Mouse (Mus musculus) limb, embryonic 10.5 days (tissue): ENCODE results near the gene Rad51b. TPM values are rescaled to one million over a fixed set of nuclear protein-coding genes. Genes with fewer than 3 reads are reported as not detected.

Source experiments
- DNase-seq: peaks from one replicate; pipeline ENCODE4 v3.0.0-alpha.2; 2017; ENCODE audit warnings: low spot score
- H3K27ac ChIP-seq: fragments of 300-500 bp; sonication (generic); 2 replicates; pipeline ENCODE4 v1.5.1; 2016; ENCODE audit warnings: mild to moderate bottlenecking
- H3K27me3 ChIP-seq: fragments of 300-500 bp; sonication (generic); 2 replicates; pipeline ENCODE4 v1.6.1; 2016; ENCODE audit warnings: low read depth, mild to moderate bottlenecking; ENCODE audit not compliant: poor library complexity, severe bottlenecking
- H3K36me3 ChIP-seq: fragments of 300-500 bp; sonication (generic); 2 replicates; pipeline ENCODE4 v1.6.1; 2016; ENCODE audit warnings: mild to moderate bottlenecking, moderate library complexity
- H3K4me1 ChIP-seq: fragments of 300-500 bp; sonication (generic); 2 replicates; pipeline ENCODE4 v1.6.1; 2016
- H3K4me3 ChIP-seq: fragments of 300-500 bp; sonication (generic); 2 replicates; pipeline ENCODE4 v1.5.1; 2016; ENCODE audit warnings: mild to moderate bottlenecking, moderate library complexity
- H3K9me3 ChIP-seq: fragments of 300-500 bp; sonication (generic); replicated peaks from 2 replicates; pipeline ENCODE4 v1.6.1; 2016; ENCODE audit warnings: mild to moderate bottlenecking
- WGBS: fragments of 180-500 bp; shearing (Covaris S2); methylation state at CpG from one replicate; pipeline ENCODE4 v1.1.7; 2016; 5-methylcytosine and 5-hydroxymethylcytosine counted together
- polyA plus RNA-seq: library from polyadenylated mRNA; unstranded; fragments of >200 nt; fragmentation: Nextera tagmentation; extraction: Ambion mirVana; gene quantifications from 2 replicates; pipeline ENCODE4 v1.2.1, GENCODE M21; 2016

Rad51b gene
- polyA plus RNA-seq, 1 experiment from 2014 or later: 7.4 TPM

GRCm38 (mm10) chr12:79389971-79390370, 92.9 kb downstream of the Rad51b start:
- no peak for DNase-seq
- Histone ChIP-seq H3K27me3 (no peaks in the 10 kb centered on the region), H3K9me3 (no peaks in the 10 kb centered on the region), H3K36me3 (no peaks in the 10 kb centered on the region), H3K27ac (no peak overlapping the region), H3K4me3 (no peak overlapping the region), H3K4me1 (peaks cover 34% of the 10 kb centered on the region)

GRCm38 (mm10) chr12:79393636-79394035, 96.6 kb downstream of the Rad51b start:
- no peaks in the 10 kb centered on the region for H3K36me3 ChIP-seq
- H3K9me3 ChIP-seq: no peaks in the 10 kb centered on the region
- no peak overlapping the region for H3K4me3 ChIP-seq
- DNase-seq: no peak
- H3K4me1 ChIP-seq: peaks cover 19% of the 10 kb centered on the region
- WGBS: 80% methylated on average over 2 of the region's 2 CpGs
- no peaks in the 10 kb centered on the region for H3K27me3 ChIP-seq
- H3K27ac ChIP-seq: no peak overlapping the region

- Histone ChIP-seq H3K9me3 (no peaks in the 10 kb centered on the region), H3K4me3 (no peak overlapping the region), H3K4me1 (0 out of 2 replicates have a peak, but pooled peaks cover 3% of the 10 kb centered on the region), H3K27me3 (no peaks in the 10 kb centered on the region), H3K36me3 (no peaks in the 10 kb centered on the region), H3K27ac (no peak overlapping the region)
- no peak for DNase-seq
- WGBS: 84% methylated on average over 3 of the region's 3 CpGs
Observed at GRCm38 (mm10) chr12:79403992-79404391, 106.9 kb downstream of the Rad51b start.

GRCm38 (mm10) chr12:79404494-79404893, 107.4 kb downstream of the Rad51b start:
- no peaks in the 10 kb centered on the region for H3K9me3 ChIP-seq
- H3K27me3 ChIP-seq: no peaks in the 10 kb centered on the region
- no peak overlapping the region for H3K4me3 ChIP-seq
- no peak overlapping the region for H3K27ac ChIP-seq
- no peak for DNase-seq
- WGBS: 57% methylated on average over 1 of the region's 1 CpGs
- H3K4me1 ChIP-seq: peaks cover 6% of the 10 kb centered on the region; the same call in 1 of the 2 replicates
- no peaks in the 10 kb centered on the region for H3K36me3 ChIP-seq

GRCm38 (mm10) chr12:79408677-79409076, 111.6 kb downstream of the Rad51b start:
- Histone ChIP-seq H3K27me3 (no peaks in the 10 kb centered on the region), H3K36me3 (no peaks in the 10 kb centered on the region), H3K4me1 (peaks cover 15% of the 10 kb centered on the region), H3K9me3 (no peaks in the 10 kb centered on the region), H3K4me3 (no peak overlapping the region), H3K27ac (no peak overlapping the region)
- 92% methylated on average over 2 of the region's 2 CpGs for WGBS
- no peak for DNase-seq

- no peak overlapping the region for H3K4me3 ChIP-seq
- H3K4me1 ChIP-seq: peaks cover 15% of the 10 kb centered on the region
- H3K36me3 ChIP-seq: no peaks in the 10 kb centered on the region
- no peaks in the 10 kb centered on the region for H3K27me3 ChIP-seq
- no peaks in the 10 kb centered on the region for H3K9me3 ChIP-seq
- 65% methylated on average over 4 of the region's 4 CpGs for WGBS
- no peak for DNase-seq
- no peak overlapping the region for H3K27ac ChIP-seq
Observed at GRCm38 (mm10) chr12:79409126-79409860, 112.2 kb downstream of the Rad51b start.

GRCm38 (mm10) chr12:79412894-79413507, 115.9 kb downstream of the Rad51b start:
- no peak overlapping the region for H3K4me3 ChIP-seq
- H3K27me3 ChIP-seq: no peaks in the 10 kb centered on the region
- DNase-seq: no peak
- no peaks in the 10 kb centered on the region for H3K9me3 ChIP-seq
- peaks cover 15% of the 10 kb centered on the region for H3K4me1 ChIP-seq
- H3K27ac ChIP-seq: no peak overlapping the region
- no peaks in the 10 kb centered on the region for H3K36me3 ChIP-seq
- 87% methylated on average over 8 of the region's 8 CpGs for WGBS

GRCm38 (mm10) chr12:79417360-79417759, 120.3 kb downstream of the Rad51b start:
- 85% methylated on average over 6 of the region's 6 CpGs for WGBS
- no peaks in the 10 kb centered on the region for H3K27me3 ChIP-seq
- peaks cover 15% of the 10 kb centered on the region for H3K4me1 ChIP-seq
- H3K27ac ChIP-seq: no peak overlapping the region
- no peak overlapping the region for H3K4me3 ChIP-seq
- no peaks in the 10 kb centered on the region for H3K36me3 ChIP-seq
- no peaks in the 10 kb centered on the region for H3K9me3 ChIP-seq
- no peak for DNase-seq

GRCm38 (mm10) chr12:79420605-79421004, 123.5 kb downstream of the Rad51b start:
- Histone ChIP-seq H3K27me3 (no peaks in the 10 kb centered on the region), H3K4me3 (no peak overlapping the region), H3K27ac (no peak overlapping the region), H3K9me3 (no peaks in the 10 kb centered on the region), H3K4me1 (peaks cover 19% of the 10 kb centered on the region), H3K36me3 (no peaks in the 10 kb centered on the region)
- 33% methylated on average over 6 of the region's 6 CpGs for whole genome bisulfite sequencing
- DNase-seq: no peak

- Histone ChIP-seq H3K27ac (peak overlapping the region; percentile 73), H3K4me1 (peaks cover 15% of the 10 kb centered on the region), H3K27me3 (no peaks in the 10 kb centered on the region), H3K4me3 (no peak overlapping the region), H3K9me3 (no peaks in the 10 kb centered on the region), H3K36me3 (no peaks in the 10 kb centered on the region)
- 53% methylated on average over 7 of the region's 7 CpGs for WGBS
- no peak for DNase-seq
Observed at GRCm38 (mm10) chr12:79429507-79430291, 132.6 kb downstream of the Rad51b start.

GRCm38 (mm10) chr12:79431138-79431537, 134.1 kb downstream of the Rad51b start:
- Histone ChIP-seq H3K4me1 (peaks cover 20% of the 10 kb centered on the region), H3K9me3 (no peaks in the 10 kb centered on the region), H3K27me3 (no peaks in the 10 kb centered on the region), H3K27ac (no peak overlapping the region), H3K36me3 (no peaks in the 10 kb centered on the region), H3K4me3 (no peak overlapping the region)
- no peak for DNase-seq
- WGBS: 28% methylated on average over 4 of the region's 4 CpGs

- Histone ChIP-seq H3K27ac (no peak overlapping the region), H3K27me3 (no peaks in the 10 kb centered on the region), H3K4me3 (no peak overlapping the region), H3K9me3 (no peaks in the 10 kb centered on the region), H3K4me1 (peaks cover 20% of the 10 kb centered on the region), H3K36me3 (no peaks in the 10 kb centered on the region)
- no peak for DNase-seq
- 73% methylated on average over 7 of the region's 7 CpGs for WGBS
Observed at GRCm38 (mm10) chr12:79433724-79434442, 136.8 kb downstream of the Rad51b start.
